Mouse (Mus musculus): ENCODE results near the gene Chil1. TPM values are rescaled to one million over a fixed set of nuclear protein-coding genes. Genes with fewer than 3 reads are reported as not detected.

The Chil1 gene
- polyA plus RNA-seq, 1 experiment: 1,277 TPM

- DNase-seq: no peak
- WGBS: 40% methylated on average over 6 of the region's 6 CpGs
- peaks cover 4% of the 10 kb centered on the region; the same call in 1 of the 2 replicates for H3K4me1 ChIP-seq (ENCODE audit: control insufficient read depth, insufficient read depth, low read length)
- TF ChIP-seq POLR2A (IDR thresholded peaks at IDR 0.05; ENCODE audit: borderline replicate concordance, extremely low read depth, low read depth, low read length) (no peak), CTCF (IDR thresholded peaks at IDR 0.05; ENCODE audit: insufficient read depth, low read length) (no peak)
- no peak overlapping the region for H3K4me3 ChIP-seq (replicated peaks; ENCODE audit: extremely low read depth, low read depth, low read length)
Measured at GRCm38 (mm10) chr1:134211043-134211442, 29.1 kb downstream of the Chil1 start.

GRCm38 (mm10) chr1:134211631-134212030, 29.7 kb downstream of the Chil1 start:
- H3K4me3 ChIP-seq (replicated peaks; ENCODE audit: extremely low read depth, low read depth, low read length): no peak overlapping the region
- WGBS: 31% methylated on average over 2 of the region's 2 CpGs
- TF ChIP-seq CTCF (IDR thresholded peaks at IDR 0.05; ENCODE audit: insufficient read depth, low read length) (no peak), POLR2A (IDR thresholded peaks at IDR 0.05; ENCODE audit: borderline replicate concordance, extremely low read depth, low read depth, low read length) (no peak)

GRCm38 (mm10) chr1:134212351-134212750, 30.4 kb downstream of the Chil1 start:
- DNase-seq: no peak
- 73% methylated on average over 6 of the region's 6 CpGs for WGBS

More at GRCm38 (mm10) chr1:134211631-134212030, 29.7 kb downstream of the Chil1 start:
- DNase-seq: no peak
- H3K4me1 ChIP-seq (ENCODE audit: control insufficient read depth, insufficient read depth, low read length): peaks cover 4% of the 10 kb centered on the region; the same call in 1 of the 2 replicates

GRCm38 (mm10) chr1:134213405-134213804, 31.4 kb downstream of the Chil1 start:
- no peak for DNase-seq
- no peak overlapping the region for H3K4me3 ChIP-seq (replicated peaks; ENCODE audit: extremely low read depth, low read depth, low read length)
- TF ChIP-seq CTCF (IDR thresholded peaks at IDR 0.05; ENCODE audit: insufficient read depth, low read length): no peak
- no peak for TF ChIP-seq POLR2A (IDR thresholded peaks at IDR 0.05; ENCODE audit: borderline replicate concordance, extremely low read depth, low read depth, low read length)
- H3K4me1 ChIP-seq (ENCODE audit: control insufficient read depth, insufficient read depth, low read length): peaks cover 4% of the 10 kb centered on the region; the same call in 1 of the 2 replicates
- 64% methylated on average over 7 of the region's 7 CpGs for WGBS

More at GRCm38 (mm10) chr1:134212351-134212750, 30.4 kb downstream of the Chil1 start:
- TF ChIP-seq POLR2A (IDR thresholded peaks at IDR 0.05; ENCODE audit: borderline replicate concordance, extremely low read depth, low read depth, low read length) (no peak), CTCF (IDR thresholded peaks at IDR 0.05; ENCODE audit: insufficient read depth, low read length) (no peak)
- H3K4me1 ChIP-seq (ENCODE audit: control insufficient read depth, insufficient read depth, low read length): peaks cover 4% of the 10 kb centered on the region; the same call in 1 of the 2 replicates
- no peak overlapping the region for H3K4me3 ChIP-seq (replicated peaks; ENCODE audit: extremely low read depth, low read depth, low read length)

- no peak overlapping the region for H3K4me3 ChIP-seq (replicated peaks; ENCODE audit: extremely low read depth, low read depth, low read length)
- WGBS: 76% methylated on average over 7 of the region's 7 CpGs
- TF ChIP-seq CTCF (IDR thresholded peaks at IDR 0.05; ENCODE audit: insufficient read depth, low read length) (no peak), POLR2A (IDR thresholded peaks at IDR 0.05; ENCODE audit: borderline replicate concordance, extremely low read depth, low read depth, low read length) (no peak)
- no peak for DNase-seq
- H3K4me1 ChIP-seq (ENCODE audit: control insufficient read depth, insufficient read depth, low read length): peaks cover 4% of the 10 kb centered on the region; the same call in 1 of the 2 replicates
Measured at GRCm38 (mm10) chr1:134215059-134215458, 33.1 kb downstream of the Chil1 start.

GRCm38 (mm10) chr1:134215751-134216628, 34.0 kb downstream of the Chil1 start:
- Histone ChIP-seq H3K4me1 (ENCODE audit: control insufficient read depth, insufficient read depth, low read length) (peaks cover 3% of the 10 kb centered on the region; the same call in 1 of the 2 replicates), H3K4me3 (replicated peaks; ENCODE audit: extremely low read depth, low read depth, low read length) (no peak overlapping the region)
- WGBS: 65% methylated on average over 11 of the region's 11 CpGs
- TF ChIP-seq CTCF (IDR thresholded peaks at IDR 0.05; ENCODE audit: insufficient read depth, low read length) (no peak), POLR2A (IDR thresholded peaks at IDR 0.05; ENCODE audit: borderline replicate concordance, extremely low read depth, low read depth, low read length) (no peak)
- DNase-seq: no peak

GRCm38 (mm10) chr1:134216629-134216971, 34.6 kb downstream of the Chil1 start:
- WGBS: 91% methylated on average over 2 of the region's 2 CpGs
- DNase-seq: no peak

GRCm38 (mm10) chr1:134217028-134217481, 35.1 kb downstream of the Chil1 start:
- Histone ChIP-seq H3K4me3 (replicated peaks; ENCODE audit: extremely low read depth, low read depth, low read length) (no peak overlapping the region), H3K4me1 (ENCODE audit: control insufficient read depth, insufficient read depth, low read length) (no peaks in the 10 kb centered on the region)
- TF ChIP-seq CTCF (IDR thresholded peaks at IDR 0.05; ENCODE audit: insufficient read depth, low read length) (no peak), POLR2A (IDR thresholded peaks at IDR 0.05; ENCODE audit: borderline replicate concordance, extremely low read depth, low read depth, low read length) (no peak)
- WGBS: 49% methylated on average over 12 of the region's 12 CpGs
- no peak for DNase-seq

More at GRCm38 (mm10) chr1:134216629-134216971, 34.6 kb downstream of the Chil1 start:
- no peak for TF ChIP-seq CTCF (IDR thresholded peaks at IDR 0.05; ENCODE audit: insufficient read depth, low read length)
- Histone ChIP-seq H3K4me1 (ENCODE audit: control insufficient read depth, insufficient read depth, low read length) (no peaks in the 10 kb centered on the region), H3K4me3 (replicated peaks; ENCODE audit: extremely low read depth, low read depth, low read length) (no peak overlapping the region)

GRCm38 (mm10) chr1:134217942-134218341, 36.0 kb downstream of the Chil1 start:
- Histone ChIP-seq H3K4me1 (ENCODE audit: control insufficient read depth, insufficient read depth, low read length) (no peaks in the 10 kb centered on the region; the same call in 1 of the 2 replicates), H3K4me3 (replicated peaks; ENCODE audit: extremely low read depth, low read depth, low read length) (no peak overlapping the region)
- TF ChIP-seq CTCF (IDR thresholded peaks at IDR 0.05; ENCODE audit: insufficient read depth, low read length) (no peak), POLR2A (IDR thresholded peaks at IDR 0.05; ENCODE audit: borderline replicate concordance, extremely low read depth, low read depth, low read length) (no peak)
- DNase-seq: no peak
- 77% methylated on average over 3 of the region's 3 CpGs for WGBS
